Mouse (Mus musculus): ENCODE measurements around the gene Ldah.

GRCm38 (mm10) chr12:8306432-8306831, 98.5 kb downstream of the Ldah start:
- TF ChIP-seq POLR2A (IDR thresholded peaks at IDR 0.05; ENCODE audit: insufficient read depth, low read depth, low read length) (no peak), EP300 (IDR thresholded peaks at IDR 0.05; ENCODE audit: insufficient read depth, low read depth, low read length) (no peak), CTCF (IDR thresholded peaks at IDR 0.05) (peak; percentile 98)

All from heart, adult 2 months (tissue).